Mouse (Mus musculus): ENCODE measurements around the gene Gpha2.

Gene Gpha2

GRCm38 (mm10) chr19:6272738-6273137 is 46.6 kb downstream of the Gpha2 start:
- DNase-seq (ENCODE audit: low spot score): no peak

GRCm38 (mm10) chr19:6273592-6273991 is 47.4 kb downstream of the Gpha2 start:
- no peak for DNase-seq (ENCODE audit: low spot score)

- DNase-seq (ENCODE audit: low spot score): no peak
These were observed 47.9 kb downstream of the Gpha2 start for GRCm38 (mm10) chr19:6273998-6274608.

- DNase-seq (ENCODE audit: low spot score): no peak
These were observed 49.7 kb downstream of the Gpha2 start for GRCm38 (mm10) chr19:6275740-6276389.

GRCm38 (mm10) chr19:6276426-6277421 is 50.5 kb downstream of the Gpha2 start, which contains the start of gene Ehd1:
Gene Ehd1, plus strand, starts transcription at chr19:6276725.
- DNase-seq (ENCODE audit: low spot score): peak; percentile 97

Measured in c-Kit-positive CD71-positive TER-119-positive erythroid progenitor cells, embryonic 14.5 days (primary cell).